Mouse (Mus musculus) small intestine, adult 2 months (tissue): ENCODE measurements around the gene Ifna6.

Source experiments
- CTCF ChIP-seq: fragments of 200-500 bp; IDR thresholded peaks from 2 replicates; pipeline ENCODE4 v1.5.1; 2012; ENCODE audit warnings: low read depth, mild to moderate bottlenecking, control low read depth, inconsistent platforms, low read length, moderate library complexity, mixed read lengths; ENCODE audit not compliant: insufficient replicate concordance, insufficient read length; ENCODE audit errors: extremely low read depth
- POLR2A ChIP-seq: fragments of 200-500 bp; IDR thresholded peaks from 2 replicates; pipeline ENCODE4 v1.6.1; 2012; ENCODE audit warnings: low read depth, mild to moderate bottlenecking, control low read depth, inconsistent platforms, low read length, moderate library complexity

GRCm38 (mm10) chr4:88815928-88816327 lies 11.3 kb upstream of the Ifna6 start, which contains the start of gene Ifna7:
- no peak for TF ChIP-seq POLR2A
- TF ChIP-seq CTCF, result no peak
